Mouse (Mus musculus): Measurements from ENCODE around the gene Gm9844. TPM values are rescaled to one million over a fixed set of nuclear protein-coding genes. Genes with fewer than 3 reads are reported as not detected.
"Not testable (repeated sequence)": the region's sequence is repeated elsewhere in the genome, so short reads cannot be mapped to it uniquely, and the experiment has no call there.

Gm9844 gene
- polyA plus RNA-seq (2012; rRNA removed), result 42.6 and 58.0 TPM in 2 replicates

GRCm38 (mm10) chr7:24861913-24862312 is at the start of gene Gm9844:
Gene Gm9844, plus strand, starts transcription at chr7:24862213.
- no peak for DNase-seq (ENCODE audit: low read depth)
- TF ChIP-seq POLR2A (IDR thresholded peaks at IDR 0.05; ENCODE audit: borderline replicate concordance, extremely low read depth, insufficient read depth, insufficient read length, poor library complexity, severe bottlenecking), result no peak
- no peak for TF ChIP-seq CTCF (IDR thresholded peaks at IDR 0.05; ENCODE audit: borderline replicate concordance, extremely low read depth, insufficient read depth, insufficient read length)

- DNase-seq (ENCODE audit: low read depth), result peak; percentile 69
- TF ChIP-seq CTCF (IDR thresholded peaks at IDR 0.05; ENCODE audit: borderline replicate concordance, extremely low read depth, insufficient read depth, insufficient read length), result peak; percentile 87
- TF ChIP-seq POLR2A (IDR thresholded peaks at IDR 0.05; ENCODE audit: borderline replicate concordance, extremely low read depth, insufficient read depth, insufficient read length, poor library complexity, severe bottlenecking), result no peak
These were observed 44.5 kb upstream of the Gm9844 start for GRCm38 (mm10) chr7:24817502-24817901.

- no peak for DNase-seq (ENCODE audit: low read depth)
- no peak for TF ChIP-seq POLR2A (IDR thresholded peaks at IDR 0.05; ENCODE audit: borderline replicate concordance, extremely low read depth, insufficient read depth, insufficient read length, poor library complexity, severe bottlenecking)
- no peak for TF ChIP-seq CTCF (IDR thresholded peaks at IDR 0.05; ENCODE audit: borderline replicate concordance, extremely low read depth, insufficient read depth, insufficient read length)
These were observed 37.6 kb upstream of the Gm9844 start for GRCm38 (mm10) chr7:24824452-24824851.

GRCm38 (mm10) chr7:24827181-24827580 is 34.8 kb upstream of the Gm9844 start:
- DNase-seq (ENCODE audit: low read depth), result no peak
- TF ChIP-seq POLR2A (IDR thresholded peaks at IDR 0.05; ENCODE audit: borderline replicate concordance, extremely low read depth, insufficient read depth, insufficient read length, poor library complexity, severe bottlenecking) (no peak), CTCF (IDR thresholded peaks at IDR 0.05; ENCODE audit: borderline replicate concordance, extremely low read depth, insufficient read depth, insufficient read length) (no peak)

GRCm38 (mm10) chr7:24838732-24839409 is 23.1 kb upstream of the Gm9844 start:
- not testable (repeated sequence) for DNase-seq (ENCODE audit: low read depth)

GRCm38 (mm10) chr7:24839410-24839808 is 22.6 kb upstream of the Gm9844 start:
- TF ChIP-seq POLR2A (IDR thresholded peaks at IDR 0.05; ENCODE audit: borderline replicate concordance, extremely low read depth, insufficient read depth, insufficient read length, poor library complexity, severe bottlenecking), result no peak
- TF ChIP-seq CTCF (IDR thresholded peaks at IDR 0.05; ENCODE audit: borderline replicate concordance, extremely low read depth, insufficient read depth, insufficient read length), result no peak
- DNase-seq (ENCODE audit: low read depth), result no peak

- TF ChIP-seq POLR2A (IDR thresholded peaks at IDR 0.05; ENCODE audit: borderline replicate concordance, extremely low read depth, insufficient read depth, insufficient read length, poor library complexity, severe bottlenecking) (no peak), CTCF (IDR thresholded peaks at IDR 0.05; ENCODE audit: borderline replicate concordance, extremely low read depth, insufficient read depth, insufficient read length) (no peak)
- no peak for DNase-seq (ENCODE audit: low read depth)
These were observed 21.7 kb upstream of the Gm9844 start for GRCm38 (mm10) chr7:24840331-24840730.

GRCm38 (mm10) chr7:24841009-24841408 is 21.0 kb upstream of the Gm9844 start:
- no peak for DNase-seq (ENCODE audit: low read depth)
- TF ChIP-seq CTCF (IDR thresholded peaks at IDR 0.05; ENCODE audit: borderline replicate concordance, extremely low read depth, insufficient read depth, insufficient read length), result no peak
- no peak for TF ChIP-seq POLR2A (IDR thresholded peaks at IDR 0.05; ENCODE audit: borderline replicate concordance, extremely low read depth, insufficient read depth, insufficient read length, poor library complexity, severe bottlenecking)

GRCm38 (mm10) chr7:24844144-24844543 is 17.9 kb upstream of the Gm9844 start:
- TF ChIP-seq POLR2A (IDR thresholded peaks at IDR 0.05; ENCODE audit: borderline replicate concordance, extremely low read depth, insufficient read depth, insufficient read length, poor library complexity, severe bottlenecking) (no peak), CTCF (IDR thresholded peaks at IDR 0.05; ENCODE audit: borderline replicate concordance, extremely low read depth, insufficient read depth, insufficient read length) (no peak)
- no peak for DNase-seq (ENCODE audit: low read depth)

- TF ChIP-seq CTCF (IDR thresholded peaks at IDR 0.05; ENCODE audit: borderline replicate concordance, extremely low read depth, insufficient read depth, insufficient read length), result no peak
- TF ChIP-seq POLR2A (IDR thresholded peaks at IDR 0.05; ENCODE audit: borderline replicate concordance, extremely low read depth, insufficient read depth, insufficient read length, poor library complexity, severe bottlenecking), result no peak
These were observed 16.8 kb upstream of the Gm9844 start for GRCm38 (mm10) chr7:24845181-24845580.

GRCm38 (mm10) chr7:24845713-24846112 is 16.3 kb upstream of the Gm9844 start:
- TF ChIP-seq CTCF (IDR thresholded peaks at IDR 0.05; ENCODE audit: borderline replicate concordance, extremely low read depth, insufficient read depth, insufficient read length), result peak; percentile 28; the same call in 1 of the 2 replicates
- TF ChIP-seq POLR2A (IDR thresholded peaks at IDR 0.05; ENCODE audit: borderline replicate concordance, extremely low read depth, insufficient read depth, insufficient read length, poor library complexity, severe bottlenecking), result no peak
- peak; percentile 75 for DNase-seq (ENCODE audit: low read depth)

More at GRCm38 (mm10) chr7:24845181-24845580, 16.8 kb upstream of the Gm9844 start:
- no peak for DNase-seq (ENCODE audit: low read depth)

- DNase-seq (ENCODE audit: low read depth), result not testable (repeated sequence)
These were observed 15.4 kb upstream of the Gm9844 start for GRCm38 (mm10) chr7:24846576-24846975.
